Mouse (Mus musculus) frontal cortex, postnatal 36 days (tissue): Measurements from ENCODE around the gene Eif4h.
A peak's percentile ranks its signal among the peaks of the same experiment; 100 is the strongest.
"Not testable (repeated sequence)": the region's sequence is repeated elsewhere in the genome, so short reads cannot be mapped to it uniquely, and the experiment has no call there.

Experiments
- DNase-seq, 2 experiments: peaks; one replicate each; pipeline ENCODE4 v3.0.0; 2022; ENCODE audit warnings: low spot score in 2 of 2

The Eif4h gene

GRCm38 (mm10) chr5:134648976-134649375, 9.7 kb upstream of the Eif4h start:
- DNase-seq: not testable (repeated sequence)

GRCm38 (mm10) chr5:134647394-134647793, 8.1 kb upstream of the Eif4h start:
- DNase-seq: no peak

- DNase-seq: no peak
These were observed 7.2 kb upstream of the Eif4h start for GRCm38 (mm10) chr5:134646461-134646860.

GRCm38 (mm10) chr5:134644643-134645118, 5.4 kb upstream of the Eif4h start:
- no peak for DNase-seq

- DNase-seq: no peak
These were observed 4.8 kb upstream of the Eif4h start for GRCm38 (mm10) chr5:134644121-134644520.

GRCm38 (mm10) chr5:134640371-134640770, 1.1 kb upstream of the Eif4h start:
- DNase-seq: no peak

GRCm38 (mm10) chr5:134638461-134639268, 625 bp downstream of the Eif4h start:
- no peak for DNase-seq

GRCm38 (mm10) chr5:134637820-134638367, 1.4 kb downstream of the Eif4h start:
- no peak for DNase-seq

GRCm38 (mm10) chr5:134632841-134633240, 6.4 kb downstream of the Eif4h start:
- no peak for DNase-seq

GRCm38 (mm10) chr5:134630835-134631234, 8.5 kb downstream of the Eif4h start:
- DNase-seq: no peak

- DNase-seq: no peak
These were observed 9.8 kb downstream of the Eif4h start for GRCm38 (mm10) chr5:134629508-134629907.

GRCm38 (mm10) chr5:134622069-134622468, 17.2 kb downstream of the Eif4h start:
- peak in 1 of 2 experiments; percentile 49 for DNase-seq

- no peak for DNase-seq
These were observed 18.1 kb downstream of the Eif4h start for GRCm38 (mm10) chr5:134621099-134621640.

- no peak for DNase-seq
These were observed 18.8 kb downstream of the Eif4h start for GRCm38 (mm10) chr5:134620457-134620856.

GRCm38 (mm10) chr5:134617071-134617470, 22.2 kb downstream of the Eif4h start:
- DNase-seq: peak; percentile 57 to 62

GRCm38 (mm10) chr5:134615780-134616179, 23.5 kb downstream of the Eif4h start:
- no peak for DNase-seq

- DNase-seq: no peak
These were observed 23.9 kb downstream of the Eif4h start for GRCm38 (mm10) chr5:134615380-134615779.

GRCm38 (mm10) chr5:134614802-134615201, 24.5 kb downstream of the Eif4h start, which contains the start of gene Lat2:
Gene Lat2, minus strand, starts transcription at chr5:134615025.
- DNase-seq: peak in 1 of 2 experiments; percentile 47

- DNase-seq: no peak
These were observed 25.0 kb downstream of the Eif4h start for GRCm38 (mm10) chr5:134614296-134614695.

- DNase-seq: no peak
These were observed 25.6 kb downstream of the Eif4h start for GRCm38 (mm10) chr5:134613727-134614126.

GRCm38 (mm10) chr5:134611810-134612521, 27.3 kb downstream of the Eif4h start:
- no peak for DNase-seq
